ENCODE assay signal across 24 mouse cellular contexts in genomic region chr2:11665326-11665725, GRCm38 (mm10). TPM values are rescaled to one million over a fixed set of nuclear protein-coding genes. Genes with fewer than 3 reads are reported as not detected.
A peak's percentile ranks its signal among the peaks of the same experiment; 100 is the strongest.
DNase-seq lines count a peak whose midpoint lies in the region; TF ChIP-seq lines count a peak whose summit lies in the region.
"Had no signal": no experiment of that assay in that cellular context is flagged by ENCODE, and none has a peak within 500 bp of the region (broad histone marks: within the 10 kb centered on the region; RNA-seq: fewer than 3 reads in every experiment).

No protein-coding gene starts in this region.

- no peak overlapping the region for H3K4me3 ChIP-seq in lung, adult 2 months (replicated peaks; ENCODE audit: extremely low read depth, low read depth, low read length)
- H3K4me3 ChIP-seq: embryonic facial prominence, embryonic 13.5 days; hindbrain, embryonic 15.5 days; midbrain, embryonic 15.5 days; myocyte had no signal

- no peak for TF ChIP-seq POLR2A in lung, adult 2 months (IDR thresholded peaks at IDR 0.05; ENCODE audit: borderline replicate concordance, extremely low read depth, low read depth, low read length)

- DNase-seq in adrenal gland, postnatal 14 days: peak; percentile 12
- no peak for DNase-seq in adrenal gland, postnatal 25 days
- peak; percentile 51 for DNase-seq in heart, adult 8-10 months (ENCODE audit: low spot score)
- no peak for DNase-seq in heart, postnatal 25 days (ENCODE audit: low spot score)
- peak; percentile 36 for DNase-seq in lung, postnatal 36 days
- DNase-seq in lung, adult 2 months: no peak
- DNase-seq in spleen, postnatal 36 days (ENCODE audit: low spot score in 2 of 2): no peak
- DNase-seq: cerebellum, adult 9-11 months; liver; thymus, postnatal 36 days had no signal

- intact Hi-C loops in heart, postnatal 25 days (cut with DNase I): loop anchor here (2.0 kb wide), 1 partner anchor 21 kb away; no protein-coding TSS in a partner anchor

- no peak for TF ChIP-seq CTCF in lung, adult 2 months (IDR thresholded peaks at IDR 0.05; ENCODE audit: insufficient read depth, low read length)

- 70% methylated on average over 3 of the region's 3 CpGs for WGBS in lung, adult 2 months

- H3K4me1 ChIP-seq in lung, adult 2 months (ENCODE audit: control insufficient read depth, insufficient read depth, low read length): no peaks in the 10 kb centered on the region
- H3K4me1 ChIP-seq: midbrain, embryonic 15.5 days had no signal

RNA-seq across cellular contexts. Expression of gene Il2ra, which starts 22.7 kb away (rescaled TPM):
- total RNA-seq in adrenal gland, postnatal 14 days (2021): 0.19 and 1.5 TPM in 2 replicates
- total RNA-seq in adrenal gland, postnatal 25 days (2021): 0.12 TPM in 1 of 2 replicates, not detected in the other
- total RNA-seq in heart, adult 8-10 months (2022): 1 to 10 TPM in 3 of 4 experiments, under 1 TPM in 1; 0.62 to 1.5 (median 1.3) TPM
- total RNA-seq in heart, postnatal 25 days (2021): 1 to 10 TPM in 1 of 2 experiments, under 1 TPM in 1; 0.64 to 1.0 TPM
- 0.23 and 0.30 TPM in 2 replicates for polyA plus RNA-seq in lung, adult 2 months (2012; rRNA removed)
- total RNA-seq: granulocyte monocyte progenitor cell, adult 5-6 weeks had no signal
- polyA plus RNA-seq: embryonic facial prominence, embryonic 13.5 days; forebrain, embryonic 14.5 days; G1E; myocyte; neural tube, embryonic 14.5 days had no signal

RNA-seq across cellular contexts. Expression of gene Gm17490, which starts 39.3 kb away (rescaled TPM):
- total RNA-seq in adrenal gland, postnatal 14 days (2021): not detected in 2 replicates
- not detected in 2 replicates for total RNA-seq in adrenal gland, postnatal 25 days (2021)
- not detected for total RNA-seq in heart, adult 8-10 months (2022)
- not detected for total RNA-seq in heart, postnatal 25 days (2021)
- polyA plus RNA-seq in lung, adult 2 months (2012; rRNA removed): not detected in 2 replicates
- total RNA-seq: G1E; granulocyte monocyte progenitor cell, adult 5-6 weeks; heart, postnatal 14 days; layer of hippocampus, adult 8-10 months; left cerebral cortex, postnatal 36 days; megakaryocyte-erythroid progenitor cell, adult 5-6 weeks had no signal
- polyA plus RNA-seq: activated CD4-positive, CD25-positive, alpha-beta regulatory T cell, adult 4 months; embryonic facial prominence, embryonic 13.5 days; forebrain, embryonic 14.5 days; G1E; hindbrain, embryonic 15.5 days; intestine, embryonic 16.5 days; midbrain, embryonic 15.5 days; myocyte; neural tube, embryonic 14.5 days had no signal

RNA-seq across cellular contexts. Expression of gene Il15ra, which starts 39.8 kb away (rescaled TPM):
- total RNA-seq in adrenal gland, postnatal 14 days (2021): 50.8 and 59.1 TPM in 2 replicates
- 16.3 and 27.1 TPM in 2 replicates for total RNA-seq in adrenal gland, postnatal 25 days (2021)
- 10 to 100 TPM; 26.0 to 33.2 (median 30.6) TPM for total RNA-seq in heart, adult 8-10 months (2022)
- 10 to 100 TPM; 28.6 to 37.3 TPM for total RNA-seq in heart, postnatal 25 days (2021)
- 20.7 and 26.2 TPM in 2 replicates for polyA plus RNA-seq in lung, adult 2 months (2012; rRNA removed)
- polyA plus RNA-seq: G1E had no signal

Comparison
In these comparisons a context has a peak if more than half of its experiments do, and no peak if none do; other contexts are left out.
1. DNase-seq: peak in adrenal gland, postnatal 14 days (single experiment), heart, adult 8-10 months (single experiment) and lung, postnatal 36 days (single experiment); none in adrenal gland, postnatal 25 days (single experiment), heart, postnatal 25 days (single experiment), lung, adult 2 months (single experiment) and spleen, postnatal 36 days (0 of 2).